Mouse (Mus musculus) 416B (cell line): Measurements from ENCODE around the gene Cisd2.
A peak's percentile ranks its signal among the peaks of the same experiment; 100 is the strongest.

Source experiments
- DNase-seq: peaks from one replicate; pipeline ENCODE4 v3.0.0; 2011; ENCODE audit warnings: low read depth

The Cisd2 gene

DNA sequence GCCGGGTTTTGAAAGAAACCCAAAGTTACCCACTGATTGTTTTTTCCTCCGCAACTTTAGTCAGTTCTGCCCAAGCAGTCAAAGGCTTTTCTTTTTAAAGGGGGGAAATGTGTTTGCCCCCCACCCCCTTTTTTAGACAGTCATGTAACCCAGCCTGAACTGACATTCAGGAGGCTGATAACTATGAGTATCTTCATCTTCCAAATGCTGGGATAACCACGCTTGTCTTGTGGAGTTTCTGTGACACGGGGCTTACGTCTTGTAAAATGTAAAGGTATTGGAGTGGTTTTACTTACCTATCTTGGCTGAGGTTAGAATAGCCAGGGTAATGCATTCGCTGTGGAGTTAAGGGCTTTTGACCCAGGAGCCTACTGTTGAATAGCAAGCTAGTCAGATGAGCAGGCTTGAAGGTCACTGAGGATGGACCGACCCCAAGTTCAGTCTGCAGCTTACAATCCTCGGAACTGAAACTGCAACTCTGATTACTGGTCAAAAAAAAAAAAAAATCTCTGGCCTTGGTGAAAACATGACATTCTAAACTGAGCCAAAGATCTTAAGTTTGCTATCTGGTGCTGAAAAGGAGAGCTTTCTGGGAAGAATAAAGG, at the start of gene Cisd2:
Gene Cisd2 (minus strand): TSS at position 318 of the 605 bp plus-strand sequence.
- peak; percentile 42 for DNase-seq

DNA sequence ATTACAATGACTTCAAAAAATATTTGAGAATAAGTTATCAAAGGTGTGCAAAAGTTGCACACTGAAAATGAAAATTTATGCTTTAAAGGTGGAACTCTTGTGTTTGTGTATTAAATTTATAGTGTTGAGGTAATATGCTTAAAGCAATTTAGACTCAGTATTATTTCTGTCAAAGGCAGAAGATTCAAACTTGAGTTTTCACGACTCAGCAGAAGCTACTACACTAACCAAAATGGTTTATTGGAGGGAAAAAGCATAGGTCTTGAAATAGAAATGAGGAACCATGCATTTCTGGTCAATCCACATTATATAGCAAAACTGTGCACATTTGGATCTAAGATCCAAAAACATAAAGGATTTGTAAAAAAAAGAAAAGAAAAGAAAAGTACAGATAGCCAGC, 47.1 kb upstream of the Cisd2 start:
- no peak for DNase-seq

DNA sequence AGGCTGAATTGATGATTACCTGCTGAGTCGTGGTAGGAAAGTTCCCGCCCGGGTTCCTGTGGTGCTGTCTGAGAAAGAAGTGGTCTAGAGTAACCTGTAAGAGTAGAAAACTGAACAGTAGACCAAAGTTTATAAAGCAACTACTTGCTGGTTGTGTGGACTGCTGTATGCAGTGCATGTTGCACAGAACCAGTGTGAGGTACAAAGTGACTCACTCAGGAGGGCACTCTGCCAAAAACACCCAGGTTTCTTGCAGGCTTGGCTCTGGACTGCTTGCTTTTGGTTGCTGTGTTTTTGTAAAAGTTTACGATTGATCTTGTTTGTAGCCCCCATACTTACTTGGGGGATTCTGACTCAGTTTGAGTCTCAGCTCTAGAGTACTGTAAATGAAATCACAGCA, 46.2 kb upstream of the Cisd2 start:
- DNase-seq, result peak; percentile 84

DNA sequence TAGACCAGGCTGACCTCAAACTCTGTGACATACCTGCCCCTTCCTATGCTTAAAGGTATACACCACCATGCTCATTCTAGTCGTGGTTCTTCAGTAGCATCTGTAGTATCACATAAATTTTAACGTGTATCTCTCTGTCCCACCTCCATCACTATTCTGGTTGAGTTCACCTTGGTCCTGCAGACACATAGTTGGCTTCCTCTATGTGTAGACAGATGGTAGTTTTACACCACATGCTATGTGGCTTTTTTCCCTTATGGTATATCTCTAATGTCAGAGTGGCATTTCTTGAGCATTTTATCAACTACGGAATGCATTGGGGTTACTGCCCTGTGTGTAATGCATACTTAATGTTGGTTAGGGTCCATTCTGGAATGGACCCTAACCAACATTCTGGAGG, 45.4 kb upstream of the Cisd2 start:
- DNase-seq, result no peak

DNA sequence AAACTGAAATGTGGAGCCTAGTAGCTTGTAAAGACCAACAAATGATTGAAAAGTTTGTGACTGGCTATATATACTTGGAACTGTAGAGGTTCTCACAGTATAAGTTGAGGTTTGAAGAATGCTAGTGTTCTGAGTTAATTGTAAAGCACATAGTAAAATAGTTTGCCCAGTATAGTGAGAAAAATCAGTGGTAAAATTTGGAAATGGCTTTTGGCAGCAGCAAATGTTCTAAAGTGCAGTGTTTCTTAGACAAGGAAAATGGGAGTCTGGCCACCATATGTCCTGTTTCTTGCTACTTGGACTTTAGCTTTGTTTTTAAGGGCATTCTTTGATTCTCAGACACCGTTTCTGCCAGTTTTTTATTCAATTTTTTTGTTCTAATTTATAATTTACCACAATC, 44.7 kb upstream of the Cisd2 start:
- no peak for DNase-seq

DNA sequence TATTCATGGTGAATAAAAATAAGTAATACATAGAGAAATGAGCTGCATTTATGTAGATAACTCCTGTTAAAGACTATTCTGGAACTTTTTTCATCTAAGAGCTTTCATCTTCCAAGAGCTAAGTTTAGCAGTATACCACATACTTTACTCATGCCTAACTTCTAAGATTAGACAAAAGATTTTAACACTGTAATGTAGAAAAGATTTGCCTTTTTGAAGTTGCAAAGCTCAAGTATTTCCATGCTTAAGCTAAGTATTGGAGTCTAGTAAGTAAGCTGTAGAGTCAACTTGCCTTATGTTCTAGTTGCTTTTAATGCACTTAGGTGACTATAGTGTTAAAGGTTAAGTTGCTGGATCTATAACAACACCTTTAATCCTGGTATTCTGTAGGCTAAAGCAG, 35.3 kb upstream of the Cisd2 start:
- no peak for DNase-seq

DNA sequence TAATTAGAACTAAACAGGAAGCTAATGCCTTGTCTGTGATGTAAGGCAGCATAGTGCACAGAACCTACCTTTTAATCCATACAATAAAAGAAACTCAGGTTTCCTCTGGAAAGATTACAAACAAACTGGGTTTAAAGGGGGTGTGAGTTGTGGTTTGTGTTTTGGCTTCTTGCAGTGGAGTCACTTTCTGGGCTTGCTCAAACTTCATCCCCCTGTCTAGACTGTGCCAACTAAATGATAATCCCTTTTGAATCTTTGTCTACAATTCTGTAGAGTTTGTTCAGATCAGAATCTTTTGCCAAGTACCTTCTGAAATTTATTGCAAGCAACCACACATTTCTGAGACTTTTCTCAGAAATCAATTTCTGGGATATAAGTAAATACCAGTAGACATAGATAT, 21.2 kb upstream of the Cisd2 start:
- DNase-seq, result peak; percentile 28

DNA sequence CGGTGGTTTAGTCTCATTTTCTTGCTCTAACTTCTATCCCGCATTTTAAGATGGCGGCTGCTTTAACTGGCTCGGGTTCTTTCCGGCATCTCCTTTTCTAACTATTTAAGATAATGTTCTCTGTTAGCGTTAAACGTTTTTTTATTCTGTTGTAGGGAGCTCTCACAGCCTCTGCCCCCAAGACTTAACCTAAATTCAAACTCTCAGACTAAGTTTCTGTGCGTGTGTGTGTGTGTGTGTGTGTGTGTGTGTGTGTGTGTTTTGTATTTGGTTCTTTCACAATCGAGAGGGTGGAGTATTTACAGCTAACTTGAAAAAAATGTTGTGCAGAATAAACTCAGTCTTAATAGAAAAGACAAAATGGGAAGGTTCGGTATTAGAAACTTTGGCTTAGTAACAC, 16.9 kb upstream of the Cisd2 start:
- DNase-seq, result no peak

DNA sequence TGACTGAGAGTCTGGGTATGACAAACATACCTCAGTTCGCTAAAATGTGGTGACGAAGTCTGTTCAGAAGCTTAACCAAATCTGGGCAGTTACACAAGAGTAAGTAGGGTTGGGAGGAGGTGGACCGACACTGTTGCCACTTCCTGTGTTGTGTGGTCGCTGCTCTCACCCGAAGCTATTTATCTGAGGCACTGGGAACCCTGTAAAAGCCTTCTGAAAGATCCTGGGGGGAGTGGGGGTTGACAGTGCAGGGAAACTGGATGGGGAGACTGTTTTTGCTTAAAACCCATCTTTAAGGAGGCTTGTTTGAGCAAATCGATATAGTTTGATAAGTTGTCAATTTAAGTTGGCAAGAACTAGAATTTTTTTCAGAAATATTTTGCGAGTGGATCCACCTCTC, 16.5 kb upstream of the Cisd2 start:
- DNase-seq, result peak; percentile 91

DNA sequence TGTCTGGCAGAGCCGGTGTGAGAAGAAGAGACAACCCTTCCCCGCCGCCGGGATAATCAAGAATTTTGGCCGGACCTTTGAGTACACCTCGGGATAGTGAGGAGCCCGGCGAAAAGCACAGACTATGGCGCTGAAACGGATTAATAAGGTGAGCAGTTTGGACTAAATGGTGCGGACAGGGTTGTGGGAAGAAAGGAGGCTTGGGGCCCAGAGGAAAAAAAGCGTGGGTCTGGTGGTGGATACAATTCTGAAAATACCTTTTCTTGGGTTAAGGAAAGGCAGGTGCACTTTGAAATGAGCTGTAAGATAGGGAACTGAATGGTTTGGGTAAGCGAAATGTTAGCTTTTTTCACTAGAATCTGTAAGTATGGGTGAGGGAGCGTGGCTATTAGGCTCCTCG, 15.9 kb upstream of the Cisd2 start:
- DNase-seq, result no peak

DNA sequence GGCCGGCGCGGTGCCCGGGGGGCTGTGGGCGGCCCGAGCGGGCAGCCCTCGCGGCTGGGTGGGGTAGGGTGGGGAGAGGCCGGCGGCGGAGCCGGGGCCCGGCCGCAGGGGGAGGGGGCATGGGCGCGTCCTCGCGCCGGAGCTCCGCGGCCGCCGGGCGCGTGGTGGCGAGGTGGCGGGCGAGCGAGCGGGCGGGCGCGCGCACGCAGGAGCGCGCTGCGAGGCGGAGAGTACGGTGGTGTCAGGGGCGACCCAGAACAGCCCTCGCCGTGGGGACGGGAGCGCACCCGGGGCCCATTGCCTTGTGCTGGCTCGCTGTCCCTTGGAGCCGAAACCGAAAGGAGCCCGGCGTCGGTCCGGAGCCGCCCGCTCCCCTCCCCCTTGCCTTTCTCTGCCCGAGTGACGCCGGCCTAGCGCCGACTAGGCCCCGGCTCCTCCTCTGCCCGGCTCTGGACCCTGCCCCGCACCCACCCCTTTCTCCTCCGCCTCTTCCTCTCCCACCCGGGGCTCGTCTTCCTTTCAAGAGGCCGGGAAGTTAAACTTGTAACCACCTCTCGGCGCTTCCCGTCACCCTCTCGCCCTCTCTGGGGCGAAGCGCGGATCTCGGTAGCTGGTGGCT, 15.3 kb upstream of the Cisd2 start:
- DNase-seq, result peak; percentile 90

DNA sequence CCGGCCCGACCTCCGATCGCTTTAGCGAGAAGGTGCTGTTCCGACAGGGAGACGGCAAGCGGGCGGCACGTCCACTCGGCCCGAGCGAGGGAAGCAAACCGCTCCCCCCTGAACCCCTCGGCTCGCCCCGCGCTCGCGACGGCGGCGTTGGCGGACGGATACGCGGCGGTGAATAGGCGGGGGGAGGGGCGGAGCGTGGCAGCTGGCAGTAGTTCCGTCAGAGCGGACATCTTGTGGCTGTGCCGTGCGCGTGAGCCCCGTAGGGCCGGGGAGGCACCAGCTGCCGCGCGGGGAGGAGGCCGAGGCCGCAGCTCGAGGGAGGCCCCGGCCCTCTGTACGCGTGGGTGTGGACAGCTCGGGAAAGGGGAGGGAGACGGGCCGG, 14.8 kb upstream of the Cisd2 start:
- no peak for DNase-seq

DNA sequence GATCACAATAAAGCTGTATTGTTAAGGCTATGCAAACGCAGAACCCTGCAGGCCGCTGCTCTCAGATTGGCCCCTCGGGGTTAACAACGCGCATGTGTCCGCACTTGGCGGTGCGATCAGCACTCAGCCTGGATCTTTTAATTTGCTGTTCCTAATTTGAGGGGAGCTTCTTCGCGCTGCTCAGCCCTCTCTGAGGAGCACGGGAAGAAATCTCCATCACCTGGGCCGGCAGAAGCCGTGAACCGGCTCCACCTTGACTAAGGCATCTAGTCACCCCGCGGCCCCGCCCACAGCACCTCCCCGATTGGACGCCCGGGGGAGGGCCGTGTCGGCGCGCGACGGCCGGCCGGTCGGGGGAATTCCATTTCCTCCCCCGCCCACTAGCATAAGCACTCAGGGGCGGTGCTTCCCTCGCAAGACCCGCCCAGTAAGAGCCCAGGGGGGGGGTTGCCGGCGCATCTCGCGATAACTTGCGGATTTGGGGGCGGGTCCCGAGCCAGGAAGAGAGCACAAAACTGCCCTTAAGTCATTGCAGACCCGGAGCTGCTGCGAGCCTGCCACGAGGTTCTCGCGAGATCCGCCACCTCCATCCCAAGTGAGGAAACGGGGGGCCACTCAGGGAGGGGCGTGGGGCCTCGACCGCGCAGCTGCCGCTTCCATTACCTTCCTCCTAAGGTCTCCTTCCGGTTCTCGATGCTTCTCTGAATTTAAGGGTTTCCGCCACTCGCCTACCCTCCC, 14.2 kb upstream of the Cisd2 start, which contains the start of gene Ube2d3:
Gene Ube2d3 (plus strand): TSS at position 392 of the 738 bp plus-strand sequence.
- peak; percentile 100 for DNase-seq

DNA sequence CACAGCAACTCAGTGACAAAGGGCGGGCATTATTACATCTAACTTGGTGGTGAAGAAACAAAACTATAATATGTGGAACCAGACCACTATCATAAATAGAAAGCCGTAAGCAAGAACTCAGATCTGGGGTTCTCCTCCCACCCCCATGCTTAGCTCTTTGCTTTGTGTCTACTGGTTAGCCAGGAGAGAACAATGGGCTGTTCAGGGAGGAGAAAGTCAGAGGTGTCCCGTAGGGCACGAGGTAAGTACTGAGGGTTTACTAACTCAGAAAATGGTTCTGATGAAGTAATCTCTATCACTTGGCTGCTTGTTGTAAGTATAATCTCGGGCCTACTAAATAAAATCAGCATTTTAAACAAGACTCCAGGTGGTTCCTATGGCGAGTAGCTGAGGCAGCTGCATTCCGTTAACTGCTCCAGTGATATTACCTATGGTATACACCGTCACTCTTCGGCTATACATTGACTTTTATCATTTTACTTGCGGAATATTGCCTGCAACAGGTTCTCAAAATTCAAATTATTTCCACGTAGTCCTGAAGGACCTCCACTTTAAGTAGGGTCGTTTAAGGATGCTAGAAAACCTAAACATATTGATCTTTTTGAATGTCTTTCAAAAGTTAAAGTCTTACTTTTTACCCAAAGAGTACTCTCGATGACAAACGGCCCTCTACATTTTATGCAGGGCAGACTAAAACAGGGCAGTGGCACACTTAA, 13.3 kb upstream of the Cisd2 start:
- DNase-seq, result no peak

DNA sequence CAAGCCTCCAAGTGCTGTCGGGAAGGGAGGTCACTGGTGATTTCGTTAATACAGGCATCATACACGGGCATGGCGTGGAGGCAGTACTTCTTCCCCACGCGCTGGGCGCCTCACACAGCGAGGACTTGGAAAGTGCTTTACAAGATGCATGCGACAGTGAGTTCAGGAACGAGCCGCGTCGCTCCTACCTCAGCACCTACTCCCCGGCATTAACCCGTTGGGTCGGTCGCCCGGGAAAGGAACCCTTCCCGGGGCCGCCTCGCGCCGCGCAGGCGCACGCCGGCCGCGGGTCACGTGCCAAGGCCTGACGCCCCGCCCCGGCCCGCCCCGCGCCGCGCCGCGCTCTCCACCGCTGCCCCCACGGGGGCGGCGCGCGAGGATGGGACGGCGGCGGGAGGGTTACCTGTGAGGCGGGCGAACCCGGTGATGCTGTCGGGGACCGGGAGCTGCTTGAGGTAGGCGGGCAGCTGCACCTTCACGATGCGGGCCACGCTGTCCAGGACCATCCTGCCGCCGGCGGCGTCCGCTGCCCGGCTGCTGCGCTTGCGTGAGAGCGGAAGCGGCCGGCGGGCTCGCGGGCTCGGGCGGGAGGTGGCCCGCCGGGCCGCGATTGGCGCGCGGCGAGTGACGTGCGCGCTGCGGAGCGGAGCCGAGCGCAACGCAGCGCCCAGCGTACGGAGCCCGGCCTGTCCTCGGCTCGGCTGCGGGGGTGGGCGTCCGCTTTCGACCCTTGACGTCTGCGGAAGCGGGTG, 693 bp downstream of the Cisd2 start:
- DNase-seq, result peak; percentile 79

DNA sequence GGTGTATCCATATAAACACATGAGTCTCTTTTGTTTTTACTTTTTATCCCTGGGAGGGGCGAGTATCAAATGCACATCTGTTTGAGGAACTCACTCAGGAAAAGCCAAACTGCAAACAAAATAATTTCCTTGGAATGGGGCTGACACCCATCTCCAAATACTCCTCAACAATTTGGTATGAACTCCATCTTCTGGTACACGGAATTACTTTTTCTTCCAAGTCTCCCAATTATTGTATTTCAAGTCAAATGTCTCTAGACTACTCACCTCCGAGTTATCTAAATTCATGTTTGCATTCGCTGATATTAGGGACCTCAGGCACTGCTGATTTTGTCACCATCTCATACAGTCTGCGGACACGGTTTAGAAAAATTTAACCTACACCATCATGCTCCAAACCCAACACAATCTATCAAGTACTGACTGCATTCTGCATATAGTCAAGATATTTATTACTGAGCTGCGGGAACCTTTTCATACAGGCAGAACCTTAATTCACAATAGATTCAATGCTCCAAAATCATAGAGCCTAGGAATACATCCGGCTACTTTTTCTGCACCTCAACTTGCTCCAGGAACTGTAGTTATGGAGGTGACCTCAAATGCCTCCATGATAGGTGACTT, 1.4 kb downstream of the Cisd2 start:
- no peak for DNase-seq

DNA sequence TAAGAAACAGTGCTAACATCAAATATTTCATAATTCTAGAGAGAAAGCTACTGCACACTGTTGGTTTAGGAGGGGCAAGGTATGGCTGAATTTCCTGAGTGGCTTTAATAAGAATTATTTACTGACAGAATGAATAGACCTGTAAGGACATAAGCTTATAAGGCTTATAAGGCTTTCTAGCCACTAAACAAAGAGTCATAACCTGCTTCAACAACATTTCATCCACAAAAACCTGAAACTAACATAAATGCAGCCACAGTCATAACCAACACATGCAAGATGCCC, 2.5 kb downstream of the Cisd2 start:
- no peak for DNase-seq

DNA sequence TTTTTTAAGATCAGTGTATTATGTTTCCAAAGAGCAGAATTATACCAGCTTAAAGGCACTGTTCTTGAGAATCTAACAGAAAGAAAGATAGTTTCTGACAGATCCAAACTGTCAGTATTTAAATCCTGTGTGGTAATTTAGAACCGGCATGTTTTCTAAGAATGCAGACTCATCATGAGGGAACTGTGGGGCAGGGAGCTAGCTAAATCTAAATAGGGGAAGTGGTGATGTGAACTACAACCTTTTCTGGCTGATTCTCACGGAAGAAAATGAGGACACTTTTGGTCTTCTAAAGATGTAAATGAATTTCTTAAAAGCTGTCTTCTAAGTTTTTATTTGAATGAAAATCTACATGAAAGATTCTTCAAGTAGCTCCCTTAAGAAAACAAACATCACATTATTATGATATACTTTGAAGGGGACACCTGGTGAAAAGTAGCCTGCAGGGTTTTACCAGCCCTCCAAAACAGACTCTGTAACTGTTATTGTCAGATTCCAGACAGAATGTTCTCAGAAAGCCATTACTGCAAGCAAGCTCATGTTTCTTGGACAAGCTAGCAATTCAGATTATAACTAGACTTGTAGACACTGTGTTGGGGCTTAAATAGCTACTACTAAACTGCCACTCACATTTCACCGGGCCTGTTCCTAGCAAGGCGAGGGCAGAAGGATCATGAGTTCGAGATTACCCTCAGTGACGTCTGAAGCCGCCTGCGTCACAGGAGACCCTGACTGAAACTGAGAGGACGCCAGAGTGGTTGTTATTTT, 3.0 kb downstream of the Cisd2 start:
- peak; percentile 81 for DNase-seq

DNA sequence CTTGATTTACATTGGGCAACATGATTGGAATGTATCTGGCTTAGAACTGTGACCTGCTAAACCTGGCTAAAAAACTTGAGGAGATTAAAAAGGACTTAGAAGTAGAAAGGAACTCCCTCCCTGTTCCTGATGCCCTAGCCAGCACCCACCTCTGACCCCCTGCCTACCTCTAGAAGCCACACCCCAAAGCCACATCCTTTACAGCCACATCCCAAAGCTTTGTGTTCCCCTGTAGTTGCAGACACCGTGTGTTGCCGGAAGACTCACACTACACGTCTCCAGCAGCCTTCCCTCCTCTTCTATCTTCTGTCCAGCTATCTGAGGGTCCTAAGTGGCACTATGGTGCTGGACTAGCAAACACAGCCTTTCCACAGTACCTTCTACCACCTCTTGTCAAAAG, 5.9 kb downstream of the Cisd2 start:
- peak; percentile 57 for DNase-seq

DNA sequence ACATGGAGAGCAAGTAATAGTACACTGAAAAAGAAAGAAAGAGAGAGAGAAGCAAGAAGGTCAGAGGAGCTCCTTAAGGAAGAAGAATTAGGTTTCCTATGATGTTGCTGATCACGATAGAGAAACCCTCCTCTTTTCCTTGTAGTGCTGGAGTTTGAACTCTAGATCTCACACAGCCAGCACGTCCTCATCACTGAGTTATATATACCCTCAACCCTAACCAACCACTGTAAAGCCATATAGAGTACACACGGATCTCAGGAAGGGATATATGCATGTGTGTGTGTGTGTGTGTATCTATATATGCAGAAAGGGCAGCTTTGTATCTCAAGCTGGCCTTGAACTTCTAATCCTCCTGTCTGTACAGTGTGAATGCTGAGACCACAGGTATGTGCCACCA, 6.5 kb downstream of the Cisd2 start:
- no peak for DNase-seq

DNA sequence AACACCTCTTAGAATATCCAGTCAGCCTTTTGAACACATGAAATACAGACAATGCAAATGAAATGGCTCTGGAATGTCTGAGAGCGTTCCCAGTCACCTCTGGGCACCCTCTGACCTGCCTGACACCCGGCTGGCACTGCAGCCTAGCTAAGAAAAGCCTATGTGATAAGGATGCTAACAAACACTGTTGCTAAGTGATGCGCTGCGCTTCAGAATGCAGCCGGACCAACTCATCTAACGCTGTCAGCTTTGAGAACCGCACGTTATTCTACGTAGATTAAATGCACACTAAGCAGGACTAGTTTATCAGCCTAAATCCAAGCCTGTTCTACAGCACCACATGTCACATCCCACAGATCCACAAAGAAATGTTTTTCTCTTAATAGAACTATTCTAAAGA, 11.9 kb downstream of the Cisd2 start:
- no peak for DNase-seq
